Mouse (Mus musculus) kidney, adult 2 months (tissue): ENCODE results near the gene Cntnap1. TPM values are rescaled to one million over a fixed set of nuclear protein-coding genes. Genes with fewer than 3 reads are reported as not detected.
"Not testable (repeated sequence)": the region's sequence is repeated elsewhere in the genome, so short reads cannot be mapped to it uniquely, and the experiment has no call there.

Experiments
- DNase-seq: peaks from one replicate; pipeline ENCODE4 v3.0.0; 2021
- H3K27ac ChIP-seq: fragments of 200-500 bp; 2 replicates; pipeline ENCODE4 v1.5.1; 2012; ENCODE audit warnings: low read depth, low read length, control low read depth, inconsistent platforms; ENCODE audit not compliant: insufficient read depth
- H3K27me3 ChIP-seq: fragments of 200-500 bp; replicated peaks from 2 replicates; pipeline ENCODE4 v1.6.1; 2012; ENCODE audit warnings: mild to moderate bottlenecking, moderate library complexity, low read length, inconsistent platforms; ENCODE audit not compliant: control insufficient read depth, insufficient read depth
- H3K36me3 ChIP-seq: fragments of 200-500 bp; 2 replicates; pipeline ENCODE4 v1.6.1; 2012; ENCODE audit warnings: mild to moderate bottlenecking, moderate library complexity, low read length, inconsistent platforms; ENCODE audit not compliant: control insufficient read depth, insufficient read depth
- H3K4me1 ChIP-seq: fragments of 200-500 bp; 2 replicates; pipeline ENCODE4 v1.6.1; 2011; ENCODE audit warnings: low read length; ENCODE audit not compliant: control insufficient read depth, insufficient read depth
- H3K4me3 ChIP-seq: fragments of 200-500 bp; 2 replicates; pipeline ENCODE4 v1.5.1; 2011; ENCODE audit warnings: mild to moderate bottlenecking, low read depth, low read length, control low read depth; ENCODE audit not compliant: insufficient read depth
- CTCF ChIP-seq: fragments of 200-500 bp; conservative IDR thresholded peaks from 2 replicates; pipeline ENCODE4 v1.5.1; 2011; ENCODE audit warnings: low read depth, mild to moderate bottlenecking, control low read depth, low read length, moderate library complexity, mixed read lengths; ENCODE audit not compliant: insufficient read depth, insufficient read length
- POLR2A ChIP-seq: fragments of 200-500 bp; IDR thresholded peaks from one replicate; pipeline ENCODE4 v1.6.1; 2011; ENCODE audit warnings: low read depth, low read length, control low read depth
- WGBS: fragments of 180-500 bp; shearing (Covaris S2); methylation state at CpG from one replicate; pipeline ENCODE4 v1.1.7; 2018; 5-methylcytosine and 5-hydroxymethylcytosine counted together
- polyA plus RNA-seq: library from polyadenylated mRNA; depleted of rRNA; stranded (reverse); fragments of >200 nt; gene quantifications from 2 replicates; pipeline ENCODE4 v1.2.3, GENCODE M21; 2012; rRNA removed

Cntnap1 gene
- 3.4 and 3.6 TPM in 2 replicates for polyA plus RNA-seq

GRCm38 (mm10) chr11:101170354-101170810 is at the start of gene Cntnap1:
TSS of gene Cntnap1 (plus strand) at chr11:101170523.
- WGBS, result 1% methylated on average over 35 of the region's 35 CpGs
- TF ChIP-seq CTCF (no peak), POLR2A (peak; percentile 8)
- peak; percentile 65 for DNase-seq
- peaks cover 2% of the 10 kb centered on the region; the same call in 1 of the 2 replicates for H3K36me3 ChIP-seq
- no peaks in the 10 kb centered on the region for H3K27me3 ChIP-seq
- H3K27ac ChIP-seq, result peak within 1 kb of the TSS; percentile 86
- peaks cover 26% of the 10 kb centered on the region; the same call in 1 of the 2 replicates for H3K4me1 ChIP-seq
- peak within 1 kb of the TSS; percentile 91 for H3K4me3 ChIP-seq

DNA sequence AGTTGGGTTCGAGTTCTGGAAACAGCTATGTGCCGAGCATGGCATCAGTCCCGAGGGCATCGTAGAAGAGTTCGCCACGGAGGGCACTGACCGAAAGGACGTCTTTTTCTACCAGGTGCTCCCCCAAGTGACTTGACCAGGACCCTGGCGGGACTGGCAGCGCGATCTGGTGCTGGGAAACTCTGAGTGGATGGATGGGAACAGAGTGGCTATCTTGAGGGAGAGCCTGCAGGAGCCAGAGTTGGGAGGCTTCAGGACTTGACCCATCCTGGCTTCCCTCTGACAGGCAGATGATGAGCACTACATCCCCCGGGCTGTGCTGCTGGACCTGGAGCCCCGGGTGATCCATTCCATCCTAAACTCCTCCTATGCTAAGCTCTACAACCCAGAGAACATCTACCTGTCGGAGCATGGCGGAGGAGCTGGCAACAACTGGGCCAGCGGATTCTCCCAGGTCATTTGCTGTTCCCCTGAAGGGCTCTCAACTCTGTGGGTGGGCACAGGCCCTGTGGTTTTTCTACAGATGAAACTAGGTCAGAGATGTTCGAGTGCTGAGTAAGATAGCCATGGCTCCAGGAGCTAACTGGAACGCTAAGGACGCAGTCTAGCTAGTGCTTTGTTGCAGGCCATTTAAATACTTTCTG is 49.7 kb upstream of the Cntnap1 start:
- 21% methylated on average over 19 of the region's 19 CpGs for whole genome bisulfite sequencing
- no peak for DNase-seq
- Histone ChIP-seq H3K27ac (peak overlapping the region; percentile 65), H3K4me1 (peaks cover 8% of the 10 kb centered on the region; the same call in 1 of the 2 replicates), H3K4me3 (peak overlapping the region; percentile 75), H3K27me3 (no peaks in the 10 kb centered on the region), H3K36me3 (no peaks in the 10 kb centered on the region)
- TF ChIP-seq CTCF, result no peak
- TF ChIP-seq POLR2A, result no peak

DNA sequence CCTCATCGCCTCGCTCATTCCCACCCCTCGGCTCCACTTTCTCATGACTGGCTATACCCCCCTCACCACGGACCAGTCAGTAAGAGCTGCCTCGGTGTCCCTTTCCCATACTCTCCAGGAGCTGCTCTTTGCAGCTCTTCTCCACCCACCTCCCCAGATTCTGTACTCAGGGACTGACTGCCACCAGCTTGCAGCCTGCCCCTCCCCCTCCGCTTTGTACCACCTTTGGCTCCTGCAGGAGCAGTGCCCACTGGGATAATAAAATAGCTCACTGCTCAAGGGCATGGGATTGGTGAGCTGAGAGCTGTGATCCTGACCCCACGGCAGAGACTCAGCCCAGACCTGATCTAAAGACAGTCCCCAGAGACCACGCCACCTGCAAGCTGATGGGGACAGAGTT is 45.8 kb upstream of the Cntnap1 start:
- not testable (repeated sequence) for H3K36me3 ChIP-seq, H3K27ac ChIP-seq, H3K27me3 ChIP-seq, DNase-seq, H3K4me3 ChIP-seq, H3K4me1 ChIP-seq
- 95% methylated on average over 8 of the region's 8 CpGs for WGBS

- not testable (repeated sequence) for H3K4me3 ChIP-seq, H3K4me1 ChIP-seq, H3K27me3 ChIP-seq, H3K27ac ChIP-seq, DNase-seq, H3K36me3 ChIP-seq
- WGBS, result 93% methylated on average over 9 of the region's 9 CpGs
These were observed 45.3 kb upstream of the Cntnap1 start for GRCm38 (mm10) chr11:101125008-101125407.

- WGBS, result 100% methylated on average over 1 of the region's 1 CpGs
- Histone ChIP-seq H3K36me3 (no peaks in the 10 kb centered on the region), H3K4me1 (no peaks in the 10 kb centered on the region), H3K27me3 (no peaks in the 10 kb centered on the region), H3K4me3 (no peak overlapping the region), H3K27ac (no peak overlapping the region)
- TF ChIP-seq CTCF, result peak; percentile 23; the same call in 1 of the 2 replicates
- TF ChIP-seq POLR2A, result no peak
- DNase-seq, result no peak
These were observed 43.2 kb upstream of the Cntnap1 start for GRCm38 (mm10) chr11:101127075-101127474.

- TF ChIP-seq POLR2A (no peak), CTCF (no peak)
- Histone ChIP-seq H3K4me1 (no peaks in the 10 kb centered on the region), H3K4me3 (no peak overlapping the region), H3K36me3 (no peaks in the 10 kb centered on the region), H3K27me3 (no peaks in the 10 kb centered on the region), H3K27ac (no peak overlapping the region)
- no peak for DNase-seq
- 79% methylated on average over 11 of the region's 11 CpGs for WGBS
These were observed 41.2 kb upstream of the Cntnap1 start for GRCm38 (mm10) chr11:101128996-101129577.

GRCm38 (mm10) chr11:101130056-101130756 is 40.1 kb upstream of the Cntnap1 start:
- DNase-seq, result no peak
- no peaks in the 10 kb centered on the region for H3K4me1 ChIP-seq
- no peak overlapping the region for H3K4me3 ChIP-seq
- no peak overlapping the region for H3K27ac ChIP-seq
- WGBS, result 37% methylated on average over 18 of the region's 18 CpGs
- no peak for TF ChIP-seq POLR2A
- TF ChIP-seq CTCF, result no peak
- no peaks in the 10 kb centered on the region for H3K27me3 ChIP-seq
- no peaks in the 10 kb centered on the region for H3K36me3 ChIP-seq
